Mouse (Mus musculus) urinary bladder, adult 18-20 months (tissue): ENCODE data around the gene Pwwp2b.

Experiments
- DNase-seq, 2 experiments: peaks; one replicate each; pipeline ENCODE4 v3.0.0; 2022; ENCODE audit warnings: low spot score in 2 of 2, mixed read lengths in 2 of 2

Gene Pwwp2b

GRCm38 (mm10) chr7:139224725-139225124 lies 23.6 kb upstream of the Pwwp2b start:
- DNase-seq, result no peak

DNA sequence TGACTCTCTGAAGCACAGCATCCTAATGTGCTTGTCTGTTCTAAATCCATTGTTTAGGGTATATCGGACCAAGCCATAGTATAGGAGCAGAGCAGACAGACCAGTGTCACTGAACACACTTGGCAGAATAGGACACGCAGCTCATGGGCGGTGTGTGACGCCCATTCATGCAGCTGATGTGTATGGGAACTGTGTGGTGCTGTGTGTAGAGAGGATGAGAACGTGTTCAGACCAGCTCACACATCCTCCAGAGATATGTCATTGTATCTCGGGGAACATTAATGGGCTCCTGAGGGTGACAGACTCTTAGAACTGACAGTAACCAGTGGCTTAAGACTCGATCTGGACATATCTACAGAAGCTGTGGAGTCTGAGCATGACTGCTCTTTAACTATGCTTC lies 21.9 kb upstream of the Pwwp2b start:
- DNase-seq, result no peak

- DNase-seq, result no peak
These were observed 19.7 kb upstream of the Pwwp2b start for GRCm38 (mm10) chr7:139228447-139229171.

DNA sequence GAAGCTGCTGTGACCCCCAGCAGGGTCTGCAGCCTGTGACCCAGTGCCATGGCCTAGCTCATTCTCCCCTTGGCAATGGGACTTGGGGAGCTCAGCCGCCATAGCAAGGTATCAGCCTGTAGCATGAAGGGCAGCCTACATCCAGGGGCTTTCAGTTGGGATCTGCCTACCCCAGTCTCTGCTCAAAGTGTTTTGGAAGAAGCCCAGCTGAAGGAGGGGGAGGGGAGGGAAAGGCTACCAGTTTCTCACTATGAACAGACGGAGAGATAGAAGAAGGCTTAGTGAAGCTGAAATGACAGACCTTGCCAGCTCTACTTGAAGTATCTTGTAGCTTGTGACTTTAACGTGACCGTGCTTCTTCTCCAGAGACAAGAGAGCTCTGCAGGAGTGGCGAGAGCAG lies 18.4 kb upstream of the Pwwp2b start:
- no peak for DNase-seq

GRCm38 (mm10) chr7:139230241-139230640 lies 18.0 kb upstream of the Pwwp2b start:
- no peak for DNase-seq

GRCm38 (mm10) chr7:139233714-139234113 lies 14.6 kb upstream of the Pwwp2b start:
- DNase-seq, result peak; percentile 80 to 88

DNA sequence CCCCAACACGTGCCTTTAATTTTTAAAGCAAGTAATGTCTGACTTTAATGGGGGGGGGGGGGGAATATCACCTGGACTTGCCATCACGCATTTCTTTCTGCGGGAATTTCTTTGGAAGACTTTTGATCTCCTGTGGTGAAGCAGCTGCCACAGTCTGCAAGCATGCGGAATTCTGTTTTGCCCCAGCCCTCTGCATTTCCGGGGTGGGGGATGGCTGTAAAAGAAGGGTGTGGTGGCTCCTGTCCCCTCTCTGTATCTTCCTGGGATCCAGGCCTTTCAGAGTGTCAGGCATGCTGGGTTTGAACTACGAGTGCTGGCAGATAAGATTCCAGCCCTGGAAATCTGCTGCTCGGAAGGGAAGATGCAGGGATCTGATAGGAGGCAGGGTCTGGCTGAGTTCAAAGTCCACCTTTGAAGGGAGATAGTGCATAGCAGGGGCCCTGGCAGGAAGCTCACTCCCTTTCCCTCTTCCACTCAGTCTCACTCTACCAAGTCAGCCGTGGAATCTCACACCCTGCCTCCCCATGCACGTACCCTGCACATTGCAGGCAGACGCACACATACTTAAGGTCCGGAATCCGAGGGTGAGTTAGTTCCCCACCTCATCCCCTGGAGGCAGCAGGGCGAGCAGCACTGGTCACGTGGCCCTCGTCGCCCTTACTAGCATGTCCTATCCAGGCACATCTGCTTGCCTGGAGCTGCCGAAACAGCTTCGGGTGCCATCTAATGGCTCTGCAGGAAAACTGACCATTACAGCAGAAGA lies 13.7 kb upstream of the Pwwp2b start:
- DNase-seq, result peak in 1 of 2 experiments; percentile 42

- no peak for DNase-seq
These were observed 12.5 kb upstream of the Pwwp2b start for GRCm38 (mm10) chr7:139235651-139236358.

- DNase-seq, result no peak
These were observed 8.8 kb upstream of the Pwwp2b start for GRCm38 (mm10) chr7:139239432-139239831.

- DNase-seq, result peak; percentile 46 to 53
These were observed 2.2 kb upstream of the Pwwp2b start for GRCm38 (mm10) chr7:139246086-139246485.

DNA sequence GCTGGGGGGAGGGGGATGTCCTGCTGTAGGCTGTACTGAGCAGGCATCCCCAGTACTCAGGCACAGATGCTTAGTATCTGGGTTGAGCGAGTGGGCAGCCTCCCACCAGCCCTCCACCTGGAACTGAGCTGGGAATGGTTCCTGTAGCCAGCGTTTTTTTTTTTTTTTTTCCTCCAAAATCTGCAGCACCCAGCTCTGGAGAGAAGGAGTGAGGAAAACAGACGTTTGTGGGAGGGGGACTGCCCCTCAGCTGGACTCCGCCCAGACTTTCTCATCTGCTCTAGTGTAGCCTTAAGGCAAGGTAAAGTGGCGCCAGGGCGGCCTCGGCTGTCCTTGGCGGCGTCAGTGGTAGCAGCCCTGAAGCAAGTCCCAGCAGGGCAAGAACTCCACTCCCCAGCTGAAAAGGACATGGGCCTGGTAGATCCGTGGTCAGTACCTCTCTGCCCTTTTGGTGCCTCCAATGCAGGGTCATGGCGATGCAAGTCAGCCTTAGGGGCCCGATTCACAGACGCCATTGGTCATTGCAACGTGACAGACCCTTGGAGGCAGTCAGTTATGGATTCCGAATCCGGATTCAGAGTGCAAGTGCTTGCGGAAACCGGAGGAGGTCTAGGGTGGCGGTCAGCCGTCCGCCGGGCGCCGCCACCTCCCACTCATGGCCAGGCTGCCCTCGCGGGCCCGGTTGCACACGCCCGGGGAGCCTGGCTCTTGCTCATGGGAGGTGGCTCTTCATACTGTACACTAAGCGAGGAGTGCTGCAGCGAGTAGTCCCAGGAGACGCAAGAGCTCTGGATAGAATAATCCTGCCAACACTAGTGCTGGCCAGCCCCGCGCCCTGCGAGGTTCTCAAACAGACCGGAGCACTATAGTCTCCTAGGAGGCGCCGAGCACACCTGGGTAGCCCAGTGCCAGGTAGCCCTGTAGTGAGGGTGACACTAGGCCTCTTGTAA lies 1.1 kb upstream of the Pwwp2b start:
- peak; percentile 57 to 64 for DNase-seq

GRCm38 (mm10) chr7:139248615-139249405 lies 528 bp downstream of the Pwwp2b start:
- DNase-seq, result peak in 1 of 2 experiments; percentile 39

DNA sequence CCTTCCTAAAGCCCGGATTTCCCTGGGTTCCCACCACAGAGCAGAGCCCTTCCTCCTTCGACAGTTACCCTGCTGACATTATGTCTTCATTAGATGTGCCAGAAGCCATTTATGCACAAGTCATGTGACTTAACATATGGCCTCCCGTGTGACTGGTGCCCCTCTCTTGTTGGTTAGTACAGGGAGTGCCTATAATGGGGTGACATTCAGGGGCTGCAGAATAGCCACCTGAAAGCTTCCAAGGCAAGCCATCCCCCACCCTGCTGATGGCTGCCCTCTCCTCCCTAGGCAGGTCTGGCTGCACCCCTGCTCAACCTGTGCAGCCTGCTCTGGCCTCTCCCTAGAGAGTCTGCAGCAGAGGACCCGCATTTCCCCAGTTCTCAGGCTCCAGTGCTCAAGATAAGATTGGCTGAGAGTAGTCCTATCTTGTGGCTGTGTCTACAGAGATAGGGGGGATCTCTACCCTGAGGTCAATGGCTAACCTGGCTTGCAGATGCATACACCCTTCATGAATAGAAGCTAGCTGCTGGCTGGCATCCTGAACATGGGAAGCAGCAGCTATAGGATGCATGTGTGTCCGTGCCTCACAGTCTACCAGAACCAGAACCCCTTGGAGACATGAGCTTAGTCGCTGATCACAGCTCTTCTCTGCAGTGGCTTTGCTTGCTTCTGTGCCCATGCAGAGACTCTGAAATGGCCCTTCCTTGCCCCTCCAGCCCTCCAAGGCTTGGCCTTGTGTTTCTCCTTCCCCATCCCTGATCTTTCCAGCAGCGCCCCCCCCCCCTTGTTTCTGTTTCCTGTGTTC lies 1.3 kb downstream of the Pwwp2b start:
- no peak for DNase-seq

DNA sequence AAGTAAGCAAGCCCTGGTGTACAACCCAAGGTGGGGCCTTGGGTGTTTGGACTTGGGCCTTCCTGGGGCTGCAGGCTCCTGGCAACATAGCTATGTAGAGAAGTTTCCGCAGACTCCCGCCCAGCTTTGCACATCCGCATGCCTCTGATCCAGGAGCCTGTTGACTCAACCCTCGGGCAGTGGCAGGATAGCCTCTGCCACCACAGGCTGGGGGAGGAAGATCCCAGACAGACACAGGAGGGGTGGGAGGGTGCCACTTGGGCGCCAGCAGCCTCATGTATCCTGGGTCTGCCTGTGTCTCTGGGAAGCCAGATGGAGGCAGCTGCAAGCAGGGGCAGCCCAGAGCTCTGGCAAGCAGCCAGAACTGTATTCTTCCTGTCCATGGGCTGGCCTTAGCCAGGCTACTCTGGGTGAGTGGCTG lies 3.6 kb downstream of the Pwwp2b start:
- peak; percentile 57 to 68 for DNase-seq

- no peak for DNase-seq
These were observed 4.3 kb downstream of the Pwwp2b start for GRCm38 (mm10) chr7:139252566-139252965.

DNA sequence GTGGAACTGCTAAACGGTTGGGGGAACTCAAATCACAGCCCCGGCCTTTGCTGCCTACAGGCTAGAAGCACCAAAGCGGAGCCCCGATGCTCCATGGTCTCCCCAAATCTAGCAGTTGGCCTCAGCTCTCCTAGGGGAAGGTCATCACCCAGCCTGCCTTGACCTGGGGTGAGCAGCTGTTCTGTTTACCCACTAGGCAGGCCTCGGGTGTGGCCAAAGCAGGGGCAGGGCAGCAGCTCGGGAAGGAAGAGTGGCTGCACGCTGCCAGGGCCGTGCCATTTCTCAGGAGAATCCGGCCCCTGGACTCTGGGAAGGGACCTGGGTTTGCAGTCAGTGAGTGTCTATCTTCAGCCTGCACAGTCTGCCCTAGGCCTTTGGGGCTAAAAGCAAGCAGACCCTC lies 4.7 kb downstream of the Pwwp2b start:
- no peak for DNase-seq

DNA sequence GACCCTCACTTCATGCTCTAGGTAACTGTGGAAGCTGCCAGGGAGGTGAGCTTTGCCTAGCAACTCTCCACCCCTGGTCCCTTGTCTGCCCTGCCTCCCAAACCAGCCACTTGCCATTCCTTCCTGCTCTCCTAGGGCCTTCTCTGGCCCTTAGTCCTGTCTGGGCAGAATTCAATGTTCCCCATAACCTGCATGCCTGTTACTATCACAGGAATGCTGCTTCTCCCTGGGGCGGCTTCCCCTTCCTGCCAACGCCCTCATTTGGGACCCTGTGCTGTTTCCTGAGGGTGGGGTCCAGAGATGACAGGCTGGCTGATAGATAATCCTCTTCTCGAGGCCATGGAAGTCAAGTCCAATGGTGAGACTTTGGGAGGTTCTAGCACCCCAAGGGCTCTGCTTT lies 5.2 kb downstream of the Pwwp2b start:
- DNase-seq, result no peak

GRCm38 (mm10) chr7:139254626-139255025 lies 6.3 kb downstream of the Pwwp2b start:
- DNase-seq, result no peak

GRCm38 (mm10) chr7:139257752-139258542 lies 9.7 kb downstream of the Pwwp2b start:
- peak; percentile 58 to 83 for DNase-seq
